Mouse (Mus musculus): ENCODE results near the gene Gm20671.

DNA sequence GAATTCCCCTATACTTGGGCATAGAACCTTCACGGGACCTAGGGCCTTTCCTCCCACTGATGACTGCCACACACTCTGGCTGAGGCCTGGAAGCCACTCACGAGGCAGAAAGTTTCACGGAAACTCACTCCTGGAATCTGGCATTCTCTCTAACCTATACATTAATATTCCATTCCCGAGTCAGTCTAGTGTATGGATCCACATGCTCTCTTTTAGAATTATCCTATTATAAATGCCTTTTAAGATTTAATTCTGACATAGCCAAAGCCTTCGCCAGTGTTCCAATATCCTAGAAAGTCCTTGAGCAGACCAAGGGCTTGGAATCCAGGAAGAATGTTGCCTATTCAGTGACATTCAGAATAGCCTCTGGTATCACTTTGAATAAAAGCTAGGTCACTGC lies 115.4 kb downstream of the Gm20671 start:
- TF ChIP-seq CTCF (IDR thresholded peaks at IDR 0.05; ENCODE audit: extremely low read depth, insufficient read depth, insufficient read length, insufficient replicate concordance) (no peak), POLR2A (IDR thresholded peaks at IDR 0.05; ENCODE audit: low read depth, low read length) (no peak)

Measured in spleen, adult 2 months (tissue).